Mouse (Mus musculus) megakaryocyte progenitor cell, adult 5-6 weeks (primary cell): ENCODE measurements around the gene Npas2. TPM values are rescaled to one million over a fixed set of nuclear protein-coding genes. Genes with fewer than 3 reads are reported as not detected.

Experiments
- ATAC-seq: replicated peaks from 2 replicates; pipeline ENCODE4 v1.8.0; 2016; ENCODE audit warnings: mild to moderate bottlenecking, moderate TSS enrichment, inconsistent platforms; ENCODE audit not compliant: poor library complexity
- total RNA-seq, 2 experiments: library from RNA; stranded (forward) in 1 of 2; stranded (reverse) in 1 of 2; fragments of 157-497, 149-512 nt in 1 of 2; fragments of 200-1000 nt in 1 of 2; gene quantifications; 2 replicates each; pipeline versions ENCODE4 v1.2.3 to v1.2.4; 2015 to 2017

Npas2 gene
- total RNA-seq, 2 experiments from 2014 or later, result 0.07 TPM; not detected in 1

DNA sequence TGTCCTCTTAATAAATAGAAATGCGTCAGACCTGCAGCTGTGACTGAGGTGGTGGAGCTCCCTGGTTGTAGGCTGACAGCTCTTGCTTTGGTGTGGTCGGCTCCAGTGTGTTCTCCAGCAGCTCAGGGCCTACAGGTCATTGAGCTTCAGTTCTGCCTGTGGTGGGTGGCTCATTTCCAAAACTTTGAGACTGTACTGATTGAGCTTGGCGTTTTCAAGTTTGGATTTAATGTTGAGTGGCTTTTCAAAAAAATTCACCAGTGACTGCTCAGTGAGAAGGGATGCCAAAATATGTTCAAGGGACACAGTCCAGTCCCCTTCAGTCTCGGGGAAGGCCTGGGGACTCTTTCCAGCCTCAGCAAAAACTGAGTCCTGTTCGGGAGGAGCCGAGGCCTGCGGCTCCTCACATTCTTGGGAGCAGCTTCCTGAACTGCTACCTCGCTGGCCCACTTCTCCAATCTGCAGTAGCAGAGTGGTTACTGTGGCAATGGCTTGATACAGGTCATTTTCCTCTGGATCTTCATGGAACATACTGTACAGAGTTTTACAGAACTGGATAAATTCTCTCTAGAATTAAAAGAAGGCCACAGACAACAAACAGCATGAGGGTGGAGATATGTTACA, 178.8 kb downstream of the Npas2 start:
- ATAC-seq, result no peak

DNA sequence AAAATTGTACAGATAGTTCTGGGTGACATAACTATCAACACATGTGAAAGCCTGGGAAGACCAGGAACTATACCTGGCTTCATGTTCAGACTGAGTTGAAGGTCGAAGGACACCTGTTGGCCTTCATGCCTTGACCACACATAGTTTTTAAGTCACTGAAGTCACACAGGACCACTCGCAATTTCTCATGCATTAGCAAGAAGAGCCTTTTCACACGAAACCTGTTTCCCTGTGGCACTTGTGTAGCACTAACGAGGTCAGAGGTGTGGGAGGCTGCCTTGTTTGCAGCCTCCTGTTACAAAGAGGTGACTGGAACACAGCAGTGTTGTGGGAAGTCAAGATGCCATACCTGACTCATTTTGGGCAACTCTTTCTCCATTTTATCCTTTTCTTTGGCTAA, 179.8 kb downstream of the Npas2 start:
- ATAC-seq, result no peak

DNA sequence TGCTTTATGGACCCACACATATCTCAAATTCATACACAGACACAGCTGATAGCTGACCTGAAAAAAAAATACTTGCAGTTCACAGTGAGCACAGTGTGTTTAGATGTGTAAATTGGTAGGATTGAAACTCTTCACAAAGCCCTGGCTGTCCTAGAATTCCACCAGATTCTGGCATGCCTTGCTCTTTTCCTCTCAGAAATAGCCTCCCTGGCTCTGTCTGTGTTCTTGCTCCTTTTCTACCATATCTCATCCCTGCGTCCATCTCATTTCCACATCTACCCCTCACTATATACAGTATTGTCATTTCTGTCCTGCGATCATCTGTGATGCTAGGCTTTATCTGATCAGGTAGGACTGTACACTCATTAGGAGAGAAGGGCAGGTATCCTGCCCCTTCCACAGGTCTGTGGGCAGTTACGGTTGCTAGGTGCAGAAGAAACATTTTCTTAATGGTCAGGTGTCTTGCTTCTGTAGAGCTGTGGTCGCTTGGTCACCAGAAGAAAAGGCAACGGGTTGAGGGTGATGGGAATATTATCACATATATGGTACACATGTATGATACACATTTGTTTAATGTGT, 180.8 kb downstream of the Npas2 start:
- ATAC-seq, result no peak

DNA sequence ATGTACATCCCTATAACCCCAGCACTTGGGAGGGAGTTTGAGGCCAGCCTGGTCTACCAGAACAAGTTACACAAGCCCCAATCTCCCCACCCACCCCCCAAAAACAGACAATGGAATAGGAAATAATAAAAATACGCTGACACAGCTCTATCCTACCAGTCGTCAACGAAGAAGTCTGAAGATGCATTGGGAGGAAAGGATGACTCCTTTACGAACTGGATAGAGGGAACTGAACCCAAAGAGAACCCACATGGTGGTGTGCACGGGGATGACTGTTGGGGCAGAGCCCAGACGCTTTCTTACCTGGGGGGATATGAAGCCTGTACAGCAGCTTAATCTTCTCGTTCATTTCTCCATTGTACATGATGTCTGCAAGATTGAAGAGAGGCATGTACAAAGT, 182.6 kb downstream of the Npas2 start:
- no peak for ATAC-seq

DNA sequence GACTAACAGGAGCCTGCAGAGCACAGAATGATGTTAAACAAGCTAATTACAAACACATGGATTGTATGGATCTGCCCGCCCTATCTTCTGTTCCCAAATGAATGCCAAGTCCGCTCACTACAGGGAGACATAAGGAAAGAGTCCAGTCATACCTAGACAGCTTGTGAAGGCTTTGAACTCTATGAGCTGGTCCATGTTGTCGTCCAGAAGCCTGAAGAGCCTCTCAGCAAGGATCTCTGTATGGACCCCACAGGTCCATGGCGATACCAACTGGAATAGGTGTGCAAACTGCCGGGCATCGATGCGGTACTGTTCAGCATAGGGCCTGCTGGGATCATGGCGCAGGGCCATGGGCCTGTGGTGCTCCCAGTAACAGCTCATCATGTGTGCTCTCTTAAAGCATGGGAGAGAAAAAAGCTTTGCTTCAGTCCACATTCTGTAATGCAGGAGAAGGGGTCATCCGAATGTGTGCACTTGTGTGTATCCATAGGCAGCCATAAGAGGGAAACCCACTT, 183.3 kb downstream of the Npas2 start:
- ATAC-seq, result no peak

DNA sequence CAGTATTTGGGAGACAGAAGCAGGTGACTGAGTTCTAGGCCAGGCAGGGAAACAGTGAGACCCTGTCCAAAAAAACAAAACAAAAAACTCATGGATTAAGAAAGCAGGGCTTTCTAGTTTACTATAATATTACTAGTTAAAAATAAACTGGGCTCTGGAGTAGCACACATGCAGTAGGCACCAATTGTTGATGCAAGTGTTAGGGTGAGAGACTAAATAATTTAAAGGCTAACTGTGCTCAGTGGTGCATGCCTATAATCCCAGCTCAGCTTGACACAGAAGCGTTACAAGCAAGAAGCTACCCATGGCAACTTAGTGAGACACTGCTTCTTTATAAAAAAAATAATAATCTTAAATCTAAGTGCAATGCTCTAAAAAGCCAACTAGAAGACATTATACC, 185.0 kb downstream of the Npas2 start:
- no peak for ATAC-seq

DNA sequence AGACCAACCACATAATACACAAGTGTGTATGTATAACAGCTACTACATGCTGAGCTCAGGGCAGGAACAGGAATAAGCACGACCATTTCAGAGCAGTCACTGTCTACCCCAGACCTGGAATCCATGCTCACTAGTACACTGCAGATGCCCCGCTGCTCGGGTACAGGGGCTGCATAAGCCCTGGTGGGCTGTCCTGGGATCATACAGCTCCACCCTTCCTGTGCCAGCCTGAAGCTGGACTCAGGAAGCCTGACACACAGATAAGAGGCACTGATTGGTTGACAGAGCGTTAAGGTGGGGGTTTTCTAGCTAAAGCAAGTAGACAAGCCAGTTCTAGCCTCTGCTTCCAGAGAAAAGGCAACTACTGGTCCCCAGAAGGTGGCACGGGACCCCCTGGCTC, 185.5 kb downstream of the Npas2 start:
- ATAC-seq, result 0 out of 2 replicates have a peak, but pooled peaks have one; percentile 28

DNA sequence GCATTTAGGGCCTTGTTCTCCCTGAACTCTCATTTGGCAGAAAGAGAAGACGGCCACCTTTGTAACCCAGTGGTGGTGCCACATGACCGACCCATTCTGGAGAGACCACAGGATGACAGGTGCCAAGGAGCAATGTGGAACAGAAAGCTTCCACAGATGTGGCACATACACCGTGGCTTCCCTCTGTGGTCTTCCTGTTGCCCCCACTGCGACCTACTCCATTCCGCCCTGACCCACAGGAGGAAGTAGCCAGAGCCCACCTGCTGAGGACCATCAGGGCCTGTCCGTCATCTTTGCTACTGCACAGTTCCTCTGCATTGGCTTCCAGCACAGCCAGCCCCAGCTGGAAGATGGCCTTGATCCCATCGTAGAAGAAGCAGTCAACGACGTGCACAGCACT, 187.5 kb downstream of the Npas2 start:
- 0 out of 2 replicates have a peak, but pooled peaks have one; percentile 20 for ATAC-seq

DNA sequence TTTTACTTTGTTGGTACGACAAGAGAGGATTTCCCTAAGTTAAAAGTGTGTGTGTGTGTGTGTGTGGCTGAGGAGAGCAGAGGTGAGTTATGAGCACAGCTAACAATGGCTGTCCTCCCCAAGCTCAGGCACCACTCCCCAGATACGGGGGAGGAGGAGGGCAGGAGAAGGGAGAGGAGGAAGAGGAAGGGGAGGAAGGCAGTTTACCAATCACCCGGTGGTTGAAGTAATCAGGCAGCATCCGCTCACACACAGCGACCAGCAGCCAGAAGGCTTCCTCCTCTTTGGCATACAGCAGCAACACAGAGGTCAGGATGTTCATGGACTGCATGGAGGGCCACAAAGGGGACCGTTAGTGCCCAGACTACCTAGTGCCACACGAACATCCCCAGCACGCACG, 191.4 kb downstream of the Npas2 start:
- ATAC-seq, result peak; percentile 55

DNA sequence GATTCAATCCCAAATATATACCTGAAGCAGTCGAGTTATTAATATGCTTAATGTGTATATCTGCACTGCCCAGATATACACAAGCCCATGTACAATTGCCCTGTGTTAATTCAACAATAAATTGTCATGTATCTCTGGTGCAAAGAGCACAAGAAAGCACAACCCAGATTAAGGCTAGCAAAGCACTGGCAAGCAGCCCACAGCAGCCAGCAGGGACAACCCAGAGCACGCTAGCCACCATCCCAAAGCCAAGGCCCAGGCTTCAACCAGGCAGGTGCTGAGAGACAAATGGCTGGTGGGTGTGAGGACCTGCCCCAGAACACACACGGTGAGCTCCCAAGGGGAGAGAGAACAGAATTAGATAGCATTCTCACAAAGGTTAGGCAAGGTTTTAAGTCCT, 192.9 kb downstream of the Npas2 start:
- no peak for ATAC-seq

DNA sequence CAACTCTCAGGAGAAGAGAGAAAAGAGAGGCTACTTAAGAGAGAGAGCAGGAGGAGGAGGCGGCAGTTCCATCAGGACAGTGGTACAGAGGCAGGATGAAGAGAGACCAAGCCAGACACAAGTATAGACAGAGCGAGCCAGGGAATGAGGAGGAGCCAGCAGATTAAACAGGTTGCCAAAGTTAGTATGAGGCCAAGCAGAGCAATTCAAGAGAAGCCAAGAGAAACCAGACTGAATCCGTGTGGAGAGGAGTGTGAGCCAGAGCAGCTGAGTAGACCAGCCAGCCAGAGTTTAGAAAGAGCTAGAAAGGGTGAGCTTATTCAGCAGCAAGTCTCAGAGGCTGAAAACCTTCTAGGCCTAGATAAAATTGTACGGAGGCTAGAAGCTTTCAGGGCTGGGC, 194.0 kb downstream of the Npas2 start:
- ATAC-seq, result no peak

DNA sequence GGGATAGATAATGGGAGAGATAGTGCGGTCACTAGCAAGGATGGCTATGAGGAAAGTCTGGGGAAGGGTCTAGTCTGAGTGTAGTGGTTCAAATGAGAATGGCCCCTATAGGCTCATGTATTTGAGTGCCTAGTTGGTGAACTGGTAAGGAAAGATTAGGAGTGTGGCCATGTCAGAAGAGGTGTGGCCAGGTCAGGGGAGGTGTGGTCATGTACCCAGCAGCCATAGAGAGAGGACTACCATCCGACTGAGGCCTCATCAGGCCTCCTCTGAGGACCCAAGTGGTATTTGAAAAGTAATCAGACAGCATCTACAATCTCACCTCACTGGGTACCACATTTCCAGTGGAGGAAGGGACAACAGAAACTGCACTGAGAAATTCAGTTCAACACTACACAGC, 194.6 kb downstream of the Npas2 start:
- 0 out of 2 replicates have a peak, but pooled peaks have one; percentile 16 for ATAC-seq

DNA sequence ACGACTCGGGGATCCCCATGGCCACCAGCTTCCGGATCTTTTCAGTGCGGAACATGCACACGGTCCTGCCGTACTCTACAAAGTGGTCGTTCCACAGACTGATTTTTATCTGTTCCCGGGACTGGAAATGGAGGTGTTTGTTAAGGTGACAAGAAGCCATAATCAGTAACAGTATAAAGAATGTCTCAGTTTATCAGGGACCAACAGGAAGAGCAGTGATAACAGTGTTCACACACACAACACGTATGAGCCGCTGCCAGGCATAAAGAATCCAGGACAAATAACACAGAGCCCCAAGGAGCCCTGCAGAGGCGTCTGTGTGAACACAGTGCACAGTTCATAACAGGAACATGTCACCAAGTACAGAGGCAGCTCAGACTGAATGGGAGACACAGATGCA, 195.8 kb downstream of the Npas2 start:
- ATAC-seq, result 0 out of 2 replicates have a peak, but pooled peaks have one; percentile 15

DNA sequence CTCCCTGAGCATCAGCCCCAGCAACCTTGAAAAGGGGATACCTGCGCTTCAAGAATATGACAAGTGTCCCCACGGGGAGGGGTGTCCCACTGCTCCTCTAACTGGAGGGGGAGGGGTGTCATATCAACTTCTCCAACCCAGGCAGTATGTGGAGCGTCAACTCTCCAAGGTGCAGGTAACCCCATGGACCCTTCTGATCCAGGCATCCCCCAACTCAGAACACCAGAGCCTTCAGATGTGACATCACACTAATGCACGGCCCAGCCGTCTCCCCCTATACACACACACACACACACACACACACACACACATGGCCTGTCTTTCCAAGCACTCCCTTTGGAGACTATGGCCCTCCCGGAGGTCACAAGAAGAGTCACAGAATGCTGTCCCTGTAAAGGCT, 198.1 kb downstream of the Npas2 start:
- ATAC-seq, result no peak

DNA sequence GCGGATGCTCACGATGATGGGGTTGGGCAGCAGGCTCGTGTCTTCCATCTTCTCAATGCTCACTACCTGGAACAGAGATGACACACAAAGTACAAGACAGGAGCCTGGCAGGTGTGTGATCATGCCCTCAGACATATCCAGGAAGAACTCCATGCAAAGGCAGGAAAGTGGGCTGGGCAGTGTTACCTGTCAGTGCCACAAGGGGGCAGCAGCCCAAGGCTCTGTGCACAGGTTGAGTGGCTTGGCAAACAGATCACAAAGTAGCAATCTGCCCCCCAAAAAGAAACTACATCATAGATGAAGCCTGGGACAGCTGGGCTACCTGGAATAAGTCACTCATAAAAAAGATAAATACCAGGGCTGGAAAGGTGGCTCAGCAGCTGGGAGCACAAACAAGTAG, 198.7 kb downstream of the Npas2 start:
- peak; percentile 56 for ATAC-seq

DNA sequence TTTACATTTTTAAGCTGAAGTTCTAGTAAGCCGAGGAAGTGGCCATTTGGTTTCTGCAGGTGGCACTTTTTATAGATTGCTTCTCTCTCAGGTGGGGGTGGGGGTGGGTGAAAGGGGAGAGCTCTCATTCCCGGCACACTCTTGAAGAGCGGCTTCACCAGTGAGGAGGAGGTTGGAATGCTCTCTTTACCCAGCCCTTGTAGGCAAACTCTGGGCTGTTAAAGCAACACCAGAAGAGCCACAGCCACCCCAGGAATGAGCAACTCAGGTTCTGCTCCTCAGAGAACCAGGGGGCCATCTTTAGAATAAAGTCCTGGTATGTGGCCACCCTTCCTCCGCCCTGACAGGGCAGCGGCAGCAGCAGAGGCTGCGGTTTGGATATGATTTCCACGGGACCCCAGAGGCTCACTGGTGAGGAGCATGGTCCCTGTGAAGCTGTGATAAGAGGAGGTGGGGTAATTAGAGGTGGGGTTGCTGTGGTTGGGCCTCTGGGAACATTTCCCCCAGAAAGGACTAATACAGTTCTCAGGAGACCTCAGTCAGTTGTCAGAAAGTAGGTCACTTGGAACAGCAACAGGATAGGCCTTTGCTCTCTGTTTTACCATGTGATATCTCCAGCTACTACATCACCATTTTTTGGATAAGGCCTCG, 199.8 kb downstream of the Npas2 start:
- ATAC-seq, result peak; percentile 71

DNA sequence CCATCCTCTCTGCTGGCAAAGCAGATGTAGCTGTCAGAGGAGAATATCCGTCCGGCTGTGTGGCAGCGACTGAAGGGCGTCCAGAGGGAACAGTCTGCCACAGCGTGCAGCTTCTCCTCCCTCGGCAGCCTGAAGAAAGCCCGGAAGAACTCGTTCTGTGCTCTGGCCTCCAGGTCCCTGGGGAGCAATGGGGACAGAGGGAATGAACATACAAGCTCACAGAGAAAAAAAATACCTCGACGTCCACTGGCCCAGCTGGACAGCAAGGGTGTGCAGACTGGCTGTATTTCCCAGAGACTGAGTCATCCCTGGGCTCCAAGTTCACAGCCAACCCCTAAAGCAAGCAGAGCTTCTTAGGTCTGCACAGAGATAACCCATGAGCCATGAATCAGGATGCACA, 200.6 kb downstream of the Npas2 start:
- ATAC-seq, result no peak

DNA sequence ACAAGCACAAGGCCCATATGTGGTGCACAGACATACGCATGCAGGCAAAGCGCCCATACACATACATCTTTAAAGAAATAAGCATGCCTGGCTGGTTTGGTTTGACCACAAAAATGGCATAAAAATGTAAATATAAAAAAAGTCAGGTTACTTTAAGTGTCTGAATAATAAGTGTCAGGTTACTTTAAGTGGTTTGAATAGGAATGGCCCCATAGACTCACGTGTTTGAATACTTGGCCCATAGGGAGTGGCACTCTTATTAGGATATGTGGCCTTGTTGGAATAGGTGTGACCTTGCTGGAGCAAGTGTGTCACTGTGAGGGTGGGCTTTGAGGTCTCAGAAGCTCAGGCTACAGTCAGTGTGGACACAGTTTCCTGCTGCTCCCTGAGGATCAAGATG, 201.1 kb downstream of the Npas2 start:
- no peak for ATAC-seq

DNA sequence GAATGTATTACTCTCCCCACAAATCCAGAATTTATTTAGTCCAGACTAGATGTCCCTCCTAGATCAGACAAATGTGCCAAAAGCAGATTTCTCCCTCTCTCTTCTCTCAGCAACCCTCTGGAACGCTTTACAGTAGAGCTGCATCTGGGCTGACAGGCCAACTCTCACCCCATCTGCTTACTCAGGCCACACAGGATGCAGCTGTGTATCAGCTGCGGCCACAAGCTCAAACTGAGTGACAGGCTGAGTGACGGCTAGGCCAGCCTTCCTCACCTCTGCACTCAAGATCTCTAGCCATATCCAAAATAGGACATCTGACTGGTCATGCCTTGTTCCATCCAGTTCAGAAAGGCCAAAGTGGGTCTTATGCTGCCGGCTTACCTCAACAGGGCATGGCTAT, 202.8 kb downstream of the Npas2 start:
- peak; percentile 81 for ATAC-seq

DNA sequence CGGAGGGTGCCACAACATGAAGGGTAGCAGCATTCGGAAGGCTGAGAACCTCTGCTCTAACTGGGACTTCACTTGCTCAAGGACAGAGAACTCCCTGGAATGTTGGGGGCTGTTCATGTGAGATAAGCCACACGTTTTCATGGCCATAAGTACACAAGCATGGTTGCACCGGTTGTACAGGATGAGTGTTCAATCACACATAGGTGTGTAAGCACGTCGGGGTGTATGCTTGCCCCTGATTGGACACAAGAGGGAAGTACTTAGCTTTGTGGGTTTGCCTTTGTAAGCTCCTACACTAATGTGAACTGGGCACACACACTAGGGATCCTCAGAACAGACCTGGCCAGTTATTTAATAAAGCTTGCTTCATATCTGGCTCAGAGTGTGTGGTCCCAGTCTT, 204.8 kb downstream of the Npas2 start:
- ATAC-seq, result no peak

DNA sequence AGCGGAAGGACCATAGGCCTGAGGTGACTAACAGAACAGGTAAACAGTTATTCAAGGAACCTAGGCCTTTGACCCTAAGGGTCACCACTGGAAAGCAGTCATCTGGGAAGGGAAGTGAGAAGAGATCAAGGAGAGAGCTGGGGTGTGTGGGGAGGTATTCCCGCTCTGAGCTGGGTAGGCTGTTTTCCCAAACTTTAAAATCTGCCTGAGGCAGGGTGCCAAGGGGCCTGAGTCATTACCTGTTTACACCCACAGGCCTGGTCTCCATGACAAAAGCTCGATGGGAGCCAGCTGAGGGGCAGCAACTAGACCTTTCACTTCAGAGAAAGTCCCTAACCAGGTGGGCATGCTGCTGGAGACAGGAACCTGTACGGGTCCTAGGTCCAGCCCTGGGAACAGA, 205.7 kb downstream of the Npas2 start:
- no peak for ATAC-seq

DNA sequence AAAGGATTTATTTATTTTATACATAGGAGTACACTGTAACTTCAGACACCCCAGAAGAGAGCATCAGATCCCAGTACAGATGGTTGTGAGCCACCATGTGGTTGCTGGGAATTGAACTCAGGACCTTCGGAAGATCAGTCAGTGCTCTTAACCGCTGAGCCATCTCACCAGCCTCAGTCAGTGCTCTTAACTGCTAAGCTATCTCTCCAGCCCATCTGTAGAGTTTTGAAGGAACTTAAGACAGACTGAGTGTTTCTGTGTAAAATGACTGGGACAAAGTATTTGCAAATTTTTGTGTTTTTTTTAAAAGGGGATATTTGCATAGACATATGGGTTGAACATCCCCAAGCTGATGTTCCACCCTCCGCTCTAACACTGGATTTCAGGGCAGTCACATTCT, 206.6 kb downstream of the Npas2 start:
- no peak for ATAC-seq
